Mouse (Mus musculus): ENCODE measurements around the gene Lclat1. TPM values are rescaled to one million over a fixed set of nuclear protein-coding genes. Genes with fewer than 3 reads are reported as not detected.

Gene Lclat1
- polyA plus RNA-seq, 1 experiment from 2014 or later = 11.9 TPM

DNA sequence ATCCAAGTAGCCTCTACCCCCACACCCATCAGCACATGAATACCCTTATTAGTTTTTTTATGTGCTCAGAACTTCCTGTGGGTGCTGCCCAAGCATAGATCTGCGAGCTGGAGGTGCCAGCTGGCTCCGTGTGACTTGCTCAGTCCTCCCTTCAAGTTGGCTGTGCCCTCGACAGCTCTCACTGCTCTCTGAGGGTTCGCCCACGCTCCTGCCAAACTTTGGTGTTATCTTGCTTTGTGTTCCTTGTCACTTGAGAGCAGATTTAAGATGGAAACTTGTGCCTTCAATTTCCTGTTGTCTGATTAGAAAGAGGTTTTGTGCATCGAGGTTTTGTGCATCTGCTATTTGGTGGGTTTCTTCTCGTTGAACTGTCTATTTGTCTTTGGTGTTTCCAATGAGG is 114.3 kb downstream of the Lclat1 start:
- no peak for ATAC-seq (ENCODE audit: low FRiP score, low read depth)

DNA sequence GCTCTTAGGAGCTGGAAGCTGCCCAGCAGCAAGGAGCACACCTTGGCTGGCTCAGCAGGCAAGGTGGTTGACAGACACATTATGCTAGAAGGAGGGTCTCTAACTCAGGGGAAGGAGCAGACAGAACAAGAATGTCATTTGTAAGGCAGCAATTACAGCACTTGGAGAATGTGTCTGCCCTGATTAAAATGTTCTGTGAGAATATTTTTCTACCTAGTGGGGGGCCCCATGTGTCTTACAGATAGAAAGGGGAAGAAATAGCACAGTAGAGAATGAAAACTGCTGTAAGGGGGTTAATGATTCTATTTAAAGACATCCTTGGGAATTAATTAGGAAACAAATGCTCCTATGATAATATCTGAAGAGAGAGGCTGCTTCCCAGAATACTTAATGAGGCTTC is 117.7 kb downstream of the Lclat1 start:
- ATAC-seq (ENCODE audit: low FRiP score, low read depth) = 0 out of 2 replicates have a peak, but pooled peaks have one; percentile 15
- H3K9me3 ChIP-seq = no peaks in the 10 kb centered on the region
- no peak overlapping the region for H3K4me3 ChIP-seq
- peaks cover 13% of the 10 kb centered on the region for H3K4me1 ChIP-seq
- H3K36me3 ChIP-seq = no peaks in the 10 kb centered on the region
- H3K9ac ChIP-seq = no peak overlapping the region
- H3K4me2 ChIP-seq (replicated peaks) = no peak overlapping the region
- H3K27ac ChIP-seq = peak overlapping the region; percentile 32; the same call in 1 of the 2 replicates
- no peaks in the 10 kb centered on the region for H3K27me3 ChIP-seq (replicated peaks)

More for the DNA sequence above, 114.3 kb downstream of the Lclat1 start:
- Histone ChIP-seq H3K27ac (no peak overlapping the region), H3K9me3 (no peaks in the 10 kb centered on the region), H3K4me1 (peaks cover 10% of the 10 kb centered on the region), H3K9ac (no peak overlapping the region), H3K4me3 (no peak overlapping the region), H3K36me3 (no peaks in the 10 kb centered on the region), H3K4me2 (replicated peaks) (no peak overlapping the region), H3K27me3 (replicated peaks) (no peaks in the 10 kb centered on the region)
- WGBS = 62% methylated on average over 7 of the region's 7 CpGs

DNA sequence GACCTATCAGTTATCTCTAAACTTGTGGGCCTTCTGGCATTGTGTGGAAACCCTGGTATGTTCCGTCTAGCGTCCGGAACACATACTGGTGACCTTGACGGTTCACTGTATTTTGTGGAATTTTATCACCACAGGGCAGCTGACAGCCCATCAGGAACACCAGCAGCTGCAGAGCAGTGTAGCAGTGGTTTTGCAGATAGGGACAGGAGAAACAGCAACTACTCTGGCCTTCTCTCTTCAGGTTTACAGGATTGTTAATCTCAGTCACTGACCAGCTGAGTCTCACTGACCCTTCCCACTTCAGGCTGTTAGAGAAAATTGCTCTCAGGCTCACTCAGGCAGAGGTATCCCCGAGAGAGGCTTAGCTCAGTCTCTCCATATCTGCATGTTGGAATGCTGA is 118.2 kb downstream of the Lclat1 start:
- Histone ChIP-seq H3K27ac (peak overlapping the region; percentile 42; the same call in 1 of the 2 replicates), H3K9ac (no peak overlapping the region)
- peak; percentile 70 for ATAC-seq (ENCODE audit: low FRiP score, low read depth)

DNA sequence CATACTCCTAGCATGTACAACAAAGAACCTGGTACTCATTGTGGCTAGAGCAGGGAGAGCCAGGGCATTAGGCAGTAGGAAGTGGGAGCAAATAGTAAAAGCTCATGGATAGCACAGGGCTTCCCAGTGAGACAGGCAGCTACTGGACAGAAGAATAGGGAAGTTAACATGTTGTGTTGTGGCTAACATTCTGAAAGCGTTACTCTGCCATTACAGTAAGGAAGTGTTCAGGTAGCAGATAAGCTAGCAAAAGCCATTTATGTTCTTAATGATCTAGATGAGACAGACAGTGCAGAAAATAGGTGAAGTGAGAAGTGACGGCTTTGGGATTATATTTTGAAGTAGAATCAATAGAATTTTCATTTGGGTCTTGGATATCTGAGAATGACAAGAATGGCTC is 118.8 kb downstream of the Lclat1 start:
- Histone ChIP-seq H3K36me3 (no peaks in the 10 kb centered on the region), H3K4me3 (no peak overlapping the region), H3K27ac (no peak overlapping the region), H3K4me1 (peaks cover 14% of the 10 kb centered on the region), H3K4me2 (replicated peaks) (no peak overlapping the region), H3K27me3 (replicated peaks) (no peaks in the 10 kb centered on the region), H3K9me3 (no peaks in the 10 kb centered on the region), H3K9ac (no peak overlapping the region)
- WGBS = 84% methylated on average over 2 of the region's 2 CpGs
- no peak for ATAC-seq (ENCODE audit: low FRiP score, low read depth)

More for the DNA sequence above, 118.2 kb downstream of the Lclat1 start:
- 41% methylated on average over 5 of the region's 5 CpGs for WGBS
- H3K36me3 ChIP-seq = no peaks in the 10 kb centered on the region
- H3K9me3 ChIP-seq = no peaks in the 10 kb centered on the region
- H3K27me3 ChIP-seq (replicated peaks) = no peaks in the 10 kb centered on the region
- H3K4me3 ChIP-seq = no peak overlapping the region
- no peak overlapping the region for H3K4me2 ChIP-seq (replicated peaks)
- peaks cover 14% of the 10 kb centered on the region for H3K4me1 ChIP-seq

DNA sequence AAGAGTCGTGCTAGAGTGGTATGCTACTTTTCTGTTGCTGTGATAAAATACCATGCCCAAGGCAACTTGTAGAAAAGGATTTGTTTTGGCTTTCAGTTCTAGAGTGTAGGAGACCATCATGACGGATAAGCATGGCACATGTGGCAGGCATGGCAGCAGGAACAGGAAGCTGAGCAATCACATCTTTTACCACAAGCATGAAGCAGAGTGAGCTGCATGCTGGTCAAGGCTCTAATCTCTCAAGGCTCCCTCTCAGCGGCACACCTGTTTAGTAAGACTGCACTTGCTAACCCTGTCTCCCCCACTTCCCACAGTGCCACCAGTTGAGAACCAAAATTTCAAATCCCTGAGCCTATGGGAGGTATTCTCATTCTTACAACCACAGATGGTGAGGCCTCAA is 119.6 kb downstream of the Lclat1 start:
- H3K4me3 ChIP-seq = no peak overlapping the region
- no peaks in the 10 kb centered on the region for H3K9me3 ChIP-seq
- H3K36me3 ChIP-seq = no peaks in the 10 kb centered on the region
- no peak overlapping the region for H3K9ac ChIP-seq
- H3K27ac ChIP-seq = no peak overlapping the region
- 89% methylated on average over 3 of the region's 3 CpGs for WGBS
- no peak for ATAC-seq (ENCODE audit: low FRiP score, low read depth)
- peaks cover 14% of the 10 kb centered on the region for H3K4me1 ChIP-seq
- H3K4me2 ChIP-seq (replicated peaks) = no peak overlapping the region
- no peaks in the 10 kb centered on the region for H3K27me3 ChIP-seq (replicated peaks)

DNA sequence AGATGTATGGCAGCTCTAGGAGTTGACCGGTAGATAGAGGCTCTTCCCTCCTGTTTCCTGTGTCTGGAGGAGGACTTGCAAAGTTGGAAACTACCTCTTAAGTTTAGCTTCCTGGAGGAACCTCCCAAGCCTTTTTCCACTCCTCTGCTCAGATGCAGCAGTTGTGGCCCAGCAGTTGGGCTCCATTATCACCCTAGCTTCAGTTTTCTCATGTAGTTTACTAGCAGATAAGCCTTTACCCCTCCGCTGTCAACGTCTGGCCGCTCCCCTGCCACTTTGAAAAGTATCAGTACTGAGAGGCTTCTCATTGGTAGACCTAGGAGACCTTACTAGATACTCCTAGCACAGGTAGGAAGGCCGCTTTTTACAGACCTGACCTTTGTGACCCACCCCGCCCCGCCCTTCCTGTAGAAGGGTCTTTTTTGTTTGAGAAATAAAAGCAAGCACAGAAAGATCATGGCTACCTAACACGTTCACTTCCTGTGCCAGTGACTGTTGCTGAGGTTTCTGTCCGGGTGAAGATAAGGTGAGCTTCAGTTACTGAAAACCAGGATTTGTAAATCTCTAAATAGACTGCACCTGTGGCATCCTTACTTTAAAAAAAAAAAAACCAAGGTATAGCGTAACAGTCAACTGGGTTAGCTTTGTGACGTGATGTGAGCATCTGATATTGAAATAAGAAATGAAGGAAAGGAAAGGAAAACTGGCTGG is 121.8 kb downstream of the Lclat1 start:
- ATAC-seq (ENCODE audit: low FRiP score, low read depth) = no peak
- H3K36me3 ChIP-seq = no peaks in the 10 kb centered on the region
- H3K9me3 ChIP-seq = no peaks in the 10 kb centered on the region
- H3K9ac ChIP-seq = no peak overlapping the region
- H3K4me3 ChIP-seq = no peak overlapping the region
- no peaks in the 10 kb centered on the region for H3K27me3 ChIP-seq (replicated peaks)
- H3K4me1 ChIP-seq = peaks cover 13% of the 10 kb centered on the region
- H3K27ac ChIP-seq = no peak overlapping the region
- H3K4me2 ChIP-seq (replicated peaks) = no peak overlapping the region
- 90% methylated on average over 11 of the region's 11 CpGs for WGBS

DNA sequence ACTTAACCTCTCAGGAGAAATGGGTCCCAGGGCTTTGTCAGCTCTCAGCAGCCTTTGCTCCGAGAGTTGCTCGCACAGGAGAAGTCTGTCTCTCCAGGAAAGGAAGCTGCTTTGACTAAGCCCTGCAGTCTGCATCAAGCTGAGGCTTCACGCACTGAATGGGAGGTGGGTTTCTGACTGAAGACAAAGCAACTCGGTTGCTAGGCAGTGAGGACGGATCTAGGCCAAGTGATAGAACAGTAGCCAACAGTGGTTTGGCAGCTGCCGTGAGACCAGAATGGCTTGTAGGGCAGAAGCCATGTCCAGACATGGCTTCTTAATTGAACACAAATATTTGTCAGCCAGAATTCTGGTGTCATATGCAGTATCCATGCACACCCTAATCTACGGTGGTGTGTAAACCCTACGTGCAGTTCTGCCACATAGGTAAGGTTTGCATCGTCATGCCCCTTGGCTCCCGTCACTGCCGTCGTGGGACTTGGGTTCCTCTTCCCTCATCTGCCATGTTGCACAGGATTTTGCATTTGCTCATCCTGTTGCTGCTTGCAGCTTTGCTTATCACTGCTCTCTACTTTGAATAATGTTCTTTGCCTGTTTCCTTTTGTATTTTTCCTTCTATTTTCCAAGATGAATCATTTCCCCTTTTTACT is 122.7 kb downstream of the Lclat1 start:
- Histone ChIP-seq H3K36me3 (no peaks in the 10 kb centered on the region), H3K4me1 (peaks cover 5% of the 10 kb centered on the region), H3K4me3 (no peak overlapping the region), H3K9me3 (no peaks in the 10 kb centered on the region), H3K4me2 (replicated peaks) (no peak overlapping the region), H3K27ac (no peak overlapping the region), H3K27me3 (replicated peaks) (no peaks in the 10 kb centered on the region), H3K9ac (no peak overlapping the region)
- ATAC-seq (ENCODE audit: low FRiP score, low read depth) = no peak
- 82% methylated on average over 12 of the region's 12 CpGs for WGBS

DNA sequence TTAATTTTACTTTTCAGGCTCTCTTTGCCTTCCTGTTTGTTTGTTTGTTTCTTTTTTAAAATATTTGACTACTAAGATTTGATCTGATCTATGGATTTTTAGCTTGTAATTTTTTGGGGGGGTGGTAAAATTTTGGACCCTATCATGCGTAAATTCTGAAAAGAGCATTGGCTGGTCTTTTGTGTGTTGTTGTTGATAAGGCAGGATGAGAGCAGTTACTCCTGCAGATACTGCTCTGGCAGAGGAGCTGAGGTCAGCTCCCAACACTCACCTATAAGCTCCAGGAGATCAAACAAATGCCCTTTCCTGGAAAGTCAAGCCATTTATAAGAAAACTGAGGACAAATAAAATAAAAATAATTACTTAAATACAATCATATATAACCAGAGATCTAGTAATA is 123.6 kb downstream of the Lclat1 start:
- WGBS = 89% methylated on average over 1 of the region's 1 CpGs
- no peak for ATAC-seq (ENCODE audit: low FRiP score, low read depth)
- Histone ChIP-seq H3K36me3 (no peaks in the 10 kb centered on the region), H3K4me1 (0 out of 2 replicates have a peak, but pooled peaks cover 4% of the 10 kb centered on the region), H3K9me3 (no peaks in the 10 kb centered on the region), H3K27ac (no peak overlapping the region), H3K4me2 (replicated peaks) (no peak overlapping the region), H3K4me3 (no peak overlapping the region), H3K27me3 (replicated peaks) (no peaks in the 10 kb centered on the region), H3K9ac (no peak overlapping the region)

DNA sequence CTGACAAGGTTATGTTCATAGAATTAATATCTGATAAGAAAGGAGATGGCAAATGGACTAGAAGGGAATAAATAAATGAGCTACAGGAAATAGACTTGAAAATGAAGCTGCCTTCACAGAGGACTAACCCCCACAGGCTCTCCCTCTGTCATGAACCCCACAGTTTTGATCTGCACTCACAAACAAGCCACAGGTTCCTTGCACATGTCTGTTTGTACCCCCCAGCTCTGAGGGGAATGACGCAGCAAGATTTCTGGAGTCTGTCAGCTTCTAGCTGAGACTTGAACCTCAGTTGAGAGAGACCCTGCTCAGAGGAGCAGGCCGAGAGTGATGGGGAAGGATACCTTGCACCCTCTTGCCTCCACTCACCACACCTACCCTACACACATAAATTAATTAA is 124.8 kb downstream of the Lclat1 start:
- H3K4me2 ChIP-seq (replicated peaks) = no peak overlapping the region
- H3K36me3 ChIP-seq = no peaks in the 10 kb centered on the region
- WGBS = 90% methylated on average over 2 of the region's 2 CpGs
- H3K27ac ChIP-seq = no peak overlapping the region
- ATAC-seq (ENCODE audit: low FRiP score, low read depth) = no peak
- no peaks in the 10 kb centered on the region for H3K9me3 ChIP-seq
- no peak overlapping the region for H3K9ac ChIP-seq
- no peak overlapping the region for H3K4me3 ChIP-seq
- H3K4me1 ChIP-seq = 0 out of 2 replicates have a peak, but pooled peaks cover 4% of the 10 kb centered on the region
- H3K27me3 ChIP-seq (replicated peaks) = no peaks in the 10 kb centered on the region

DNA sequence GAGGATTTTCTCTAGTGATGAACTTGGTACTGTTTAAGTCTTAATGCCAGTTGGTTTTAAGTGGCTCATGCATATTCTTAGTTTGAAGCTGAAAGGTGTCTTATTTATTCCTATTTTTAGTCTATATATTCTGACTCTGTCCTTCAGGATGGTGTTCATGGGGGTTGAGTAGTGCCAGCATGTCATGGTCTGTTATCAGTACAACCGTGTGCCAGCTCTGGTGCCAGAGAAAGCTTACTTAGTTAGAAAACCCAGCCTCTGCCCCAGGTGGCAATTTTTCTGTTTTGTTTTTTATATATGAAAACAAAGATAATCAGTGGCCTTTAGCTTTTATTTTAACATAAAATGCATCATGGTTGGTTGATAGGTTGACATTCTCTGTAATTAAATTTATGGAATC is 126.2 kb downstream of the Lclat1 start:
- no peaks in the 10 kb centered on the region for H3K27me3 ChIP-seq (replicated peaks)
- H3K36me3 ChIP-seq = no peaks in the 10 kb centered on the region
- no peak overlapping the region for H3K4me3 ChIP-seq
- ATAC-seq (ENCODE audit: low FRiP score, low read depth) = no peak
- no peak overlapping the region for H3K27ac ChIP-seq
- H3K9ac ChIP-seq = no peak overlapping the region
- WGBS = 96% methylated on average over 1 of the region's 1 CpGs
- no peak overlapping the region for H3K4me2 ChIP-seq (replicated peaks)
- H3K4me1 ChIP-seq = 0 out of 2 replicates have a peak, but pooled peaks cover 4% of the 10 kb centered on the region
- no peaks in the 10 kb centered on the region for H3K9me3 ChIP-seq

DNA sequence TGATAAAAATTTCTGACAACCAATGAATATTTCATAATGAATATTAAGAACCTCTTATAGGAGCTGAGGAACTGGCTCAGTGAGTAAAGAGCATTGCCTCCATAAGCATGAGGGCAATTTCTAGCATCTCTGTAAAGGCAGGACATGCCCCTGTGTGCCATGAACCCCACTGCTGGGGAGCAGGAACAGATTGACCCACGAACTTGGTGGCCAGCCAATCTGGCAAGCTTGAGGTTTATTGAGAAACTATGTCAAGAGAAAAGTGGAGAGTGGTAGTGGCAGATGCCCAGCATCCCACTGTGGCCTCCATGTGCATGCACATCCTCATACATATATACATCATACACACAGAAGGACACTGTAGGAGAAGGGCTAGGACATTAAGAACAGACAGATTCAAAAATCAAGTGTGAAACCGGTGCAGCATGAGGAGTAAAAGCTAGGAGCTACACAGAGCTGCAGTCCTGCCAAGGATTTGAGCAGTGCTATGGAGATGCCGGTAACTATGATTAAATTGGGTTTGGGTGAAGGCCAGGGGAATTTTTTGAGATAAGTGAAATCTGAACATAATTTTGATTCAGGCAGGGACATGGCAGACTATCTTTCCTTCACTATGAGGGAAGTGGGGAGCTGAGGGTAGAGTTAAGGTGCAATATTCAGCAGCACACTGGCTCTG is 129.5 kb downstream of the Lclat1 start:
- no peak overlapping the region for H3K9ac ChIP-seq
- H3K9me3 ChIP-seq = no peaks in the 10 kb centered on the region
- H3K4me2 ChIP-seq (replicated peaks) = no peak overlapping the region
- H3K4me1 ChIP-seq = no peaks in the 10 kb centered on the region
- 91% methylated on average over 3 of the region's 3 CpGs for WGBS
- H3K27ac ChIP-seq = no peak overlapping the region
- no peaks in the 10 kb centered on the region for H3K27me3 ChIP-seq (replicated peaks)
- ATAC-seq (ENCODE audit: low FRiP score, low read depth) = no peak
- no peaks in the 10 kb centered on the region for H3K36me3 ChIP-seq
- no peak overlapping the region for H3K4me3 ChIP-seq

DNA sequence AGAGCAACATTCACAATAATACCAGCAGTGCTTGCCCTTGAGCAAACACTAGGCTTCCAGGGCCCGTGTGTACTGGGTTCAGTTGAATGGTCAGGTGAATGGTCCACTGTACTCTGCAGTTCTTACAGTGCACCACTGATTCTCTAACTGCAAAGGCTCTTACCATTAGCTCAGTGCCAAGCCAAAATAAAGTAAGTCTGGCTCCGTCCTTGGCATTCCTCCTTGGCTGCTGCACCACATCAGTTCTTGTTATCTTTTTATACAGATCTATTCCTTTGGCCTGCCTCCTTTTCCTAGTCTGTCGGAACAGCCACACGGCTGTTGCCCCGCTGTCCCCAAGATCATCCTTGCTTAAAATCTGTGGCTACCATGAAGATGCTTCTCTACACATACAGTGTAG is 130.7 kb downstream of the Lclat1 start:
- no peaks in the 10 kb centered on the region for H3K4me1 ChIP-seq
- no peaks in the 10 kb centered on the region for H3K27me3 ChIP-seq (replicated peaks)
- H3K9ac ChIP-seq = no peak overlapping the region
- no peak for ATAC-seq (ENCODE audit: low FRiP score, low read depth)
- 94% methylated on average over 5 of the region's 5 CpGs for WGBS
- H3K27ac ChIP-seq = no peak overlapping the region
- no peaks in the 10 kb centered on the region for H3K36me3 ChIP-seq
- H3K9me3 ChIP-seq = no peaks in the 10 kb centered on the region
- H3K4me3 ChIP-seq = no peak overlapping the region
- no peak overlapping the region for H3K4me2 ChIP-seq (replicated peaks)

Measured in neural tube, embryonic 12.5 days (tissue).